Mouse (Mus musculus): ENCODE results near the gene Aff1. TPM values are rescaled to one million over a fixed set of nuclear protein-coding genes. Genes with fewer than 3 reads are reported as not detected.

The Aff1 gene
- total and polyA plus RNA-seq, 3 experiments, result 16.6 to 152 (median 51.3) TPM

DNA sequence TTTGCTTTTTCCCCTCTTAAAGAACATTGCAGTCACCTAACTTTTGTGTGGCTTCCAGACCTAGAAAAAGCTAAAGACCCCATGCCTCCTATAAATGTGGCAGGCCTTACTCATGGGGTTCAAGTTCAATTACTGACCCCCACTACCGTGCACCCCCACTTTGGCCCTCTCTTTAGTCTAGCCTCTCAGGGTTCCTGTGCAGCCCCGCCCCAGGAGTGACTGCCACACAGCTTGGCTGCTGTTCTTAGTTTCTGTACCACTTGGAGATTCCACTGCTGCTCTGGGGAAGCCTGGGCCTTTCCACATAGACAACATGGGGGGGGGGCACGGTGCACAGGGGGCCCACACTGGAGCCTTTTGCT, 147.1 kb downstream of the Aff1 start:
- no peak for TF ChIP-seq GATA2 (IDR thresholded peaks at IDR 0.05; ENCODE audit: borderline replicate concordance, low read depth, low read length)
- no peak for TF ChIP-seq CTCF (IDR thresholded peaks at IDR 0.05; ENCODE audit: low read depth, low read length)
- no peak for TF ChIP-seq GATA1 (IDR thresholded peaks at IDR 0.05; ENCODE audit: borderline replicate concordance, low read length)
- no peak for TF ChIP-seq POLR2AphosphoS5 (IDR thresholded peaks at IDR 0.05; ENCODE audit: insufficient replicate concordance, low read depth, low read length)
- TF ChIP-seq TAL1 (conservative IDR thresholded peaks at IDR 0.05; ENCODE audit: low read depth, low read length), result no peak
- H3K27me3 ChIP-seq (ENCODE audit: insufficient read depth, low read length), result no peaks in the 10 kb centered on the region

DNA sequence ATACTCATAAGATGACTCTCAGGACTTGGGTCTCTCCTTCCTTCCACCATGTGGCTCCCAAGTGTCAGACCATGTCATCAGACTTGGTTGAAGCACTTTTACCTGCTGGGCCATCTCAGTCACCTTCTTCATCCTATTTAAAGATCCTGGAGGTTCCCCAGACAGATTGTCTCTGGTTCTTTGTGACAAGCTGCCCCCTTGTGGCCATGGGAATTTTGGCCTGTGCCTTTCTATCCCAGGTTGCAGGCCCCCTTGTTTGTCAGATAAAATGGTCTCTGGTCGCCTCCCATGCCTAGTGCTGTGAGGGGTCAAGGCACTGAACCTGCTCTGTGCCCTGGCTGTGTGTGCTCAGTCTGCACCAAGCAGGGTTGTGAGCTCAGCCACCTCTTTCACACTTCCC, 151.8 kb downstream of the Aff1 start:
- no peak for DNase-seq (ENCODE audit: low spot score)
- H3K4me3 ChIP-seq (ENCODE audit: low read depth, low read length), result no peak overlapping the region
- H3K27me3 ChIP-seq (ENCODE audit: insufficient read depth, low read length), result no peaks in the 10 kb centered on the region
- peaks cover 99% of the 10 kb centered on the region for H3K36me3 ChIP-seq (replicated peaks)
- TF ChIP-seq POLR2AphosphoS5 (IDR thresholded peaks at IDR 0.05; ENCODE audit: insufficient replicate concordance, low read depth, low read length) (no peak), CTCF (IDR thresholded peaks at IDR 0.05; ENCODE audit: low read depth, low read length) (no peak), GATA2 (IDR thresholded peaks at IDR 0.05; ENCODE audit: borderline replicate concordance, low read depth, low read length) (no peak), TAL1 (conservative IDR thresholded peaks at IDR 0.05; ENCODE audit: low read depth, low read length) (no peak), GATA1 (IDR thresholded peaks at IDR 0.05; ENCODE audit: borderline replicate concordance, low read length) (no peak)
- H3K4me1 ChIP-seq (ENCODE audit: insufficient read depth, low read depth, low read length), result peaks cover 12% of the 10 kb centered on the region
- H3K9me3 ChIP-seq (replicated peaks), result no peaks in the 10 kb centered on the region
- ATAC-seq (ENCODE audit: extremely low read depth, insufficient number of reproducible peaks, low FRiP score, poor library complexity, severe bottlenecking), result no peak; the same call in 1 of the 2 replicates

More for the DNA sequence above, 147.1 kb downstream of the Aff1 start:
- no peak overlapping the region for H3K4me3 ChIP-seq (ENCODE audit: low read depth, low read length)
- DNase-seq (ENCODE audit: low spot score), result no peak
- H3K36me3 ChIP-seq (replicated peaks), result peaks cover 98% of the 10 kb centered on the region
- no peak for ATAC-seq (ENCODE audit: extremely low read depth, insufficient number of reproducible peaks, low FRiP score, poor library complexity, severe bottlenecking)
- no peaks in the 10 kb centered on the region for H3K9me3 ChIP-seq (replicated peaks)
- peaks cover 24% of the 10 kb centered on the region for H3K4me1 ChIP-seq (ENCODE audit: insufficient read depth, low read depth, low read length)

DNA sequence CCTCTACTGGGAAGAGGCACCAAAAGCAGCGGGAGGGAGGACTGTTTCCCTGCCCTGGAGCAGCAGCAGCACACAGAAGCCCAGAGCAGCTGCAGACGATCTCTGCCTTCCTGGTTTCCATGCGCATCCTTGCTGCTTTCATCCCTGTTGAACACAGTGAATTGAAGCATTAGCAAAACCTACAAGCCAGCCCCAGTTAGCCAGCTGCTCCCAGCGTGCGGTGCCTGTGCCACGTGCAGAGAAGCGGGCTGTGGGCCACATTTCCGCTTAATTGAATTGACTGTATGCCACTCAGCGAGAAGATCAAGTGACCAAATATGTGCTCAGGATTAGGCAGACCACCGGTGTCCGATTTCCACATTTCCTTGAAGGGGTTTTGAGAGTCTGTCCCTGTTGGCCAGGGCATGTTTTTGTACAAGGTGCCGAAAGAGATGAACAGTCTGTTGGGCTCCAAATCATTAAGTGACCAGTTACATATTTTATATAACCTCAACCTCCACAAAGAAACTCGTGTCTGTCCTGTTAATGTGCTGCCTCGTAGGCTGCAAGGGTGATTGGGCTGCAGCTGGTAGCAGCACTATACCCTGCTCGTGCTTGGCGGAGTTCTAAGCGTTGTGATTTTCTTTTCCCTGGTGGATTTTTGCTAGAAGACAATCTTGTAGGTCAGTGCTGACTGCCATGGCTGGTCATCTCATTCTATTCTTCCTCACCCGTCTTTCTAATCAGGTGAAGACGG, 153.4 kb downstream of the Aff1 start:
- ATAC-seq (ENCODE audit: extremely low read depth, insufficient number of reproducible peaks, low FRiP score, poor library complexity, severe bottlenecking) (no peak), DNase-seq (ENCODE audit: low spot score) (no peak)
- Histone ChIP-seq H3K9me3 (replicated peaks) (no peaks in the 10 kb centered on the region), H3K27me3 (ENCODE audit: insufficient read depth, low read length) (no peaks in the 10 kb centered on the region), H3K36me3 (replicated peaks) (peaks cover 98% of the 10 kb centered on the region), H3K4me1 (ENCODE audit: insufficient read depth, low read depth, low read length) (no peaks in the 10 kb centered on the region; the same call in 1 of the 2 replicates), H3K4me3 (ENCODE audit: low read depth, low read length) (no peak overlapping the region)
- TF ChIP-seq GATA2 (IDR thresholded peaks at IDR 0.05; ENCODE audit: borderline replicate concordance, low read depth, low read length) (no peak), GATA1 (IDR thresholded peaks at IDR 0.05; ENCODE audit: borderline replicate concordance, low read length) (no peak), TAL1 (conservative IDR thresholded peaks at IDR 0.05; ENCODE audit: low read depth, low read length) (no peak), POLR2AphosphoS5 (IDR thresholded peaks at IDR 0.05; ENCODE audit: insufficient replicate concordance, low read depth, low read length) (no peak), CTCF (IDR thresholded peaks at IDR 0.05; ENCODE audit: low read depth, low read length) (no peak)

DNA sequence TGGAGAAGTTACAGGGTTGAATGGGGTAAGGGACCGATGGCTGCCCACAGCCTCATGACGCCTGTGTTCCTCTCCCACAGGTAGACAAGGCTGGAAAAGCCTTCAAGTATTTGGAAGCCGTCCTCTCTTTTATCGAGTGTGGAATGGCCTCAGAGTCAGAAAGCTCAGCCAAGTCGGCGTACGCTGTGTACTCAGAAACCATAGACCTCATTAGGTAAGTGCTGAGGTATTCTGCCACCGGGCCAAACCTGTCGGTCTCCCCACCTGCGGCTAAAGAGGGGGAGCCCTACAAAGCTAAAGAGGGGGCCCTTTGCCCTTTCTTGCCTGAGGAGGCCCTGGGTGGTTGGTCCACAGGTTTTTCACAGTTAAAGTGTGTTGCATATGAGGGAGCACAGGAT, 154.0 kb downstream of the Aff1 start:
- Histone ChIP-seq H3K9me3 (replicated peaks) (no peaks in the 10 kb centered on the region), H3K36me3 (replicated peaks) (peaks cover 97% of the 10 kb centered on the region), H3K4me3 (ENCODE audit: low read depth, low read length) (no peak overlapping the region), H3K4me1 (ENCODE audit: insufficient read depth, low read depth, low read length) (no peaks in the 10 kb centered on the region), H3K27me3 (ENCODE audit: insufficient read depth, low read length) (no peaks in the 10 kb centered on the region)
- TF ChIP-seq CTCF (IDR thresholded peaks at IDR 0.05; ENCODE audit: low read depth, low read length) (no peak), GATA1 (IDR thresholded peaks at IDR 0.05; ENCODE audit: borderline replicate concordance, low read length) (no peak)
- ATAC-seq (ENCODE audit: extremely low read depth, insufficient number of reproducible peaks, low FRiP score, poor library complexity, severe bottlenecking) (no peak), DNase-seq (ENCODE audit: low spot score) (no peak)

DNA sequence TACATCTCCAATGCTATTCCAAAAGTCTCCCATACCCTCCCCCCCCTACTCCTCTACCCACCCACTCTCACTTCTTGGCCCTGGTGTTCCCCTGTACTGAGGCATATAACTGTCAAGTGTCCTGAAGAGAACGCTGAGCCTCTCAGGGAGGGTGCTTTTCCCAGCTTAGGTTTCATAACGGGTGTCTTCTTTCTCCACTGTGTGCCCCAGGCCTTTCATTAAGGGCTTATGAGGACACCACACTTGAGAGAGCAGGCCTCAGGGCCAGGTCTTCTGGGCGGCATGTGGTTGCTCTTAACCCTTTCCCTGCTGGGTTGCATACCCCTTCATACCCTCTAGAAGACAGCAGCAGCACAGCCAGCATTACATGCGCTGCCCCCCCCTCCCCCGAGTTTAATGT, 154.4 kb downstream of the Aff1 start:
- H3K9me3 ChIP-seq (replicated peaks), result no peaks in the 10 kb centered on the region
- ATAC-seq (ENCODE audit: extremely low read depth, insufficient number of reproducible peaks, low FRiP score, poor library complexity, severe bottlenecking) (no peak), DNase-seq (ENCODE audit: low spot score) (no peak)
- TF ChIP-seq TAL1 (conservative IDR thresholded peaks at IDR 0.05; ENCODE audit: low read depth, low read length) (no peak), POLR2AphosphoS5 (IDR thresholded peaks at IDR 0.05; ENCODE audit: insufficient replicate concordance, low read depth, low read length) (no peak), GATA2 (IDR thresholded peaks at IDR 0.05; ENCODE audit: borderline replicate concordance, low read depth, low read length) (no peak), CTCF (IDR thresholded peaks at IDR 0.05; ENCODE audit: low read depth, low read length) (no peak), GATA1 (IDR thresholded peaks at IDR 0.05; ENCODE audit: borderline replicate concordance, low read length) (no peak)
- no peaks in the 10 kb centered on the region for H3K4me1 ChIP-seq (ENCODE audit: insufficient read depth, low read depth, low read length)
- no peaks in the 10 kb centered on the region for H3K27me3 ChIP-seq (ENCODE audit: insufficient read depth, low read length)
- no peak overlapping the region for H3K4me3 ChIP-seq (ENCODE audit: low read depth, low read length)
- H3K36me3 ChIP-seq (replicated peaks), result peaks cover 97% of the 10 kb centered on the region

DNA sequence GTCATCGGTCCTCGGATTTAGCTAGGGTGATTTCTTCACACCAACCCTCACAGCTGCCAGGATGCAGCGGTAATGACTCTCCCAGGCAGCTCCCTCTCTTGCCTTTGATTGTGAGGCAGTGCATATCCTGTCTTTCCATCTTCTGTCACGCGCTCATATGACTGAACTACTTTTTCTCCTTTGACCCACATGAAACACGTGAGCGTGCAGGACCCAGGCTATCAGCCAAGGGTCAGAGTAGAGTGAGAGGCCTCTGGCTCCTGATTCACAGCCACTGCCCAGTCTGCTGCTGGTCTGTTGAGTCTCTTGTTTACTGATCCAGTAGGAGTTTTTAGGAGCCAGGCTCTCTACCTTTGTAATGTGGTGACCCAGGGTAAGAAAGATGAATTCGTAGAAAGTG, 156.4 kb downstream of the Aff1 start:
- ATAC-seq (ENCODE audit: extremely low read depth, insufficient number of reproducible peaks, low FRiP score, poor library complexity, severe bottlenecking), result no peak
- Histone ChIP-seq H3K36me3 (replicated peaks) (peaks cover 97% of the 10 kb centered on the region), H3K4me1 (ENCODE audit: insufficient read depth, low read depth, low read length) (no peaks in the 10 kb centered on the region), H3K27me3 (ENCODE audit: insufficient read depth, low read length) (no peaks in the 10 kb centered on the region), H3K4me3 (ENCODE audit: low read depth, low read length) (no peak overlapping the region), H3K9me3 (replicated peaks) (no peaks in the 10 kb centered on the region)
- TF ChIP-seq GATA1 (IDR thresholded peaks at IDR 0.05; ENCODE audit: borderline replicate concordance, low read length) (no peak), GATA2 (IDR thresholded peaks at IDR 0.05; ENCODE audit: borderline replicate concordance, low read depth, low read length) (no peak), TAL1 (conservative IDR thresholded peaks at IDR 0.05; ENCODE audit: low read depth, low read length) (no peak), CTCF (IDR thresholded peaks at IDR 0.05; ENCODE audit: low read depth, low read length) (no peak), POLR2AphosphoS5 (IDR thresholded peaks at IDR 0.05; ENCODE audit: insufficient replicate concordance, low read depth, low read length) (no peak)
- no peak for DNase-seq (ENCODE audit: low spot score)
